Mouse (Mus musculus): Measurements from ENCODE around the gene Smco4.
A peak's percentile ranks its signal among the peaks of the same experiment; 100 is the strongest.
"Not testable (repeated sequence)": the region's sequence is repeated elsewhere in the genome, so short reads cannot be mapped to it uniquely, and the experiment has no call there.

Gene Smco4

DNA sequence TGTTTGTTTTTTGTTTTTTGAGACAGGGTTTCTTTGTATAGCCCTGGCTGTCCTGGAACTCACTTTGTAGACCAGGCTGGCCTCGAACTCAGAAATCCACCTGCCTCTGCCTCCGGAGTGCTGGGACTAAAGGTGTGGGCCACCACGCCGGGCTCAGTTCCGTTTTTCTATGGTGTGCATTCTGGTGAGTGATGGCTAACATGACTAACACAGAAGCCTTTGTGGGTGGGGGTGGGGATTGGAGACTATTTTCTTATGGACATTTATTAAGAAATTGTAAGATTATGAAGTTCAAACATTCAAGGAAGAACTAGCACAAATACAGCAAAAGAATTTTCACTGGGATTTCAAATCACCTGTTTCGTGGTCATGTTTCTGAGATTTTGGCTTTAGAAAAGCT, 57.8 kb downstream of the Smco4 start:
- DNase-seq: not testable (repeated sequence)

DNA sequence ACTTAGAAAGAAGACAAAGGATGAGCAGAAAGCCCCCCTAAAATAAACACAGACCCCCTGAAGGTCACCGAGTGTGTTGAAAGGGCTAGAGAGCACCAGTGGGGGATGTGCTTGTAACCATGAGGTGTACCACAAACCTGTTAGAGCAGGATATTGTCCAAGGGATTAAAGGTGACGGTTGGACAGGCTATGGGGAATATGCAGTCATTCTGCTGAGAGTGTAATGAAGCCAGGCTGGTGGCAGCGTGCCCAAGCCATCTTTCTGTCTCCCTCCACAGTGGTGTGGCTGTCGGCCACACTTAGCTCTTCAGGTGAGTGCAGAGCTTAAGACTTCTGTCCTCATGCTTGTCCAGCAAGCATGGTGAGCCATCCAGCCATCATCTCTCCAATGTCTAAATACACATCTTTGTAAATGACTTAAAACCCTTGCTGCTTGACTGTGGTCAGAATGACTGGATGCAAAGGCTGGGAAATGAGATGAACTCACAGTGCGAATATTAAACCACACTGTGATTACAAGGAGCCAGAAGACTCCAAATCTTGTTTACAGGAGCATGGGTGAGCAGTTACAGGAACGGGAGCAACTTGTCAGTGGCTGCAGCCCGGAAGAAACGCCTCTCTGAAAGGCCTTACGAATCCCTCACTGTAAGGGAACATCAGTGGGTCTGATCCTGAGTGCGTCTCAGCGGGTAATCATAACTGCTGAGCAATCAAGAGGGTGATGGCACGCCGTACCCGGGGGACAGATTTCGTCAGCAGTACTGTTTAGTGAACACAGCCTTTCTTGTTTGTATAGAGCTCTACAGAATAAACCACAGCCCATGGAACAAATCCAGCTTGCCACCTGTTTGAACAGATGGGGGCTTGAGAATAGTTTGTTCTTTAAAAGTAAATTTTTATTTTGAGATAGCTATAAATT, 59.0 kb downstream of the Smco4 start:
- no peak for DNase-seq

DNA sequence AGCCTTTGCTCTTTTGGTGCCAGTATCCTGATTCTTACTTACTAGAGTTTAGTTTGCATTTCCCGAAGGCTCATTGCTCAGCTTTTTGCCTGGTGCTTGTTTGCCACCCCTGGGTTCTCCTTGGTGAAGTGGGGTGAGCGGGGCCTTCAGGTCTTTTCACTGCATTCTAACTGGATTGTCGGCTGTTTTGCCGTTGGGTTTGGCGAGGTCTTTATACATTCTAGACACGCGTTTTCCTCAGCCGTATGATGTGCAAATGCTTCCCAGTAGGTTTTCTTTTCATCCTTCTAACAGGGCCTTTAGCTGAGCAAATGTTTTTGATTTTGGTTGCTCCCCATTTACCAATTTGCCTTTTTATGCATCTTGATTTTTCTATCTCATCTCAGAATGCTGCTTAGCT, 60.1 kb downstream of the Smco4 start:
- DNase-seq: no peak

DNA sequence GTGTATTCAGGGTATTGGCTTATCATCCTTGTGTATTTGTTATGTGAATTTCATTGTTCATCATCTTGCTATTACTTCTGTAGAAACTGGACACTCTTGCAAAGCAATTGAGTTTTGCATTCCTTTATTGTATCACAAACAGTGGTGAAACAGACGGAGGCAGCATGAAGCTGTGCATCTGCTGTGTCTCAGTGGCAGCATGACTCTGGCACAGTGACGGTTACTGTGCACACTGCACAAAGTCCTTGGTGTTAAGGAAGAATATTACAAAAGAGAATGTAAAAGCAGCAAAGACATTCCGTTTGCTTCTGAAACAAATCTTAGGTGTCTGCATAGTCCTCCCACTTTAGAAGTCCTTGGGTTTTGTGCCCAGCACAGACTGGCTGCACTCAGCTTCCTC, 67.2 kb downstream of the Smco4 start:
- DNase-seq: no peak

DNA sequence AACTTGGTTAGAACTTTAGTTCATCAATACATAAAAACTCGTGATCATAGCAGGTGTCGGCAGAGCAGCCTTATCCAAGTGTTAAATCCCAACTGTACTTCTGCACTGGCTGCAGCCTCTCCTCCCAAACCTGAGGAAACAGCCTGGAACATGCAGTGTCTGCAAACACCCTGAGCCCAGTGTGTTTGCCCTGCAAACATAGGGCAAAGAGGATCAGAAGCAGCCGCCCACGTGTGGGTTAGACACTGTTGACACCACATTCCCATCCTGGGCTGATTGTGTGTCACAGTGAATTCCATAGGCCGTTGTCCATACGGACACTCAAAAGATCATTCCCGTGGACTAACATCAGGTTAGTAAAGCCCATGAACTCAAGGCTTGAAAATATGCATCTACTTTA, 69.1 kb downstream of the Smco4 start:
- no peak for DNase-seq

DNA sequence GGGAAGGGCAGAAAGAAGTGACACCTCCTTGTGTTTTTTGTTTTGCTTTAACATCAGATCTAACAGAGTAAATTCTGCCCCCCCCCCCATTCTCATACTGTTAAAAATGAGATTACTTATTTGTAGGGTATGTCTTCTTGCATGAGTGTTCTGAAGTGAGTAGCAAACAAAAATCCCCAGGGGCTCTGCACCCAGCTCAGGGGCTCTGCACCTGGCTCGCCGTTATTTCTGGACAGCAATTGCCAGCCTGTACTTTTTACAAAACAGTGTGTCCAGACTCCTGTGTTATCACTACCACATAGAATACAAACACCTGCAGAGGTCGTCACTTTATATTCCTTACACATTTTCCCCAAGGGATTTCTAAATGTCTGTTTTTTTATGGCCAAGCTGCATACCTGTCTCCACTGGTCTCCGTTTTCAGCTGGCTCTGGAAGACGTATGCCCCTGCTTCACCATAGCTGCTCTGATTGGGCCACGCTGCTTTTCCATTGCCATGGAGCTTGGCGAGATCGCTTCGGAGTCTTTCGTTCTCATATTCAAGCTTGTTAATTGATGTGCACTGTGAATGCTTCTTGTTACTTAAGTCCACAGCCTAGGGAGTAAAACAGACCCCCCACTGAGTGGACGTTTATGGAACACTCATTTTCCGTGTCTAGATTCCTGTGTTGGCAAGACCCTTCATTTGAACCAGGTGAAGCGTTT, 81.7 kb downstream of the Smco4 start:
- DNase-seq: peak; percentile 34

DNA sequence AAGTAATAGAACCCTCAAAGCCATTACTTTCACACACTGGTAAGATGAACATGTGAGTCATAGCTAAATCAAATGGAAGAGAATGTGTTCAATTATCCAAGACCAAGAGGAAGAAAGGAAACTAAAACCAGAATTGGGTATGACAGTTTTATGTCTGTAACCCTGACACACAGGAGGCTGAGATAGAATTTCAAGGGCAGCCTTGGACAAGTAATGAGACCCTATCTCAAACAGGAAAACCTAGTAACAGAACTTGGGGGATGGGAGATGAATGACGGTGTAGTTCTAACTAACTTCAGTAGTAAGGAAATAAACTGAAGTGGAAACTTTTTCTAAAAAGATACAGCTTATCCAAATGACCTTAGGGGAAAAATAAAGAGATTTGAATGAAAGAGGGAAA, 85.2 kb downstream of the Smco4 start:
- no peak for DNase-seq

DNA sequence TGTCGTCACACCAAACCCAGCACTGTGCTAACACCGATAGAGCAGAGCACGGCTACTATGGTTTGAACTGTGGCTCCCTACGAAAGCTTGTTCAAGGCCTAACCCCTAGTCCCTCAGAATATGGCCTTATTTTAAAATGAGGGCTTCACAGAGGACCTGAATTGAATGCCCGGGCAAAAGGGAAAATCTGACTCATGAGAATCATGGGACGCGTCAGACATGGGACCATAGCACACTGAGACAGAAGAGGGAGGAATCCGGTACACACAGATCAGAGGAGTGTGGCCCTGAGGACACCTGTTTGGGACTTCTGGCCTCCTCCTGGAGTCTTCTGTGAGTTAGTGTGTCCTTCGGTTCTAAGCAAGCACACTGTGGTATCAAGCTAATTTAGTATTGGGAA, 85.7 kb downstream of the Smco4 start:
- DNase-seq: peak; percentile 42

DNA sequence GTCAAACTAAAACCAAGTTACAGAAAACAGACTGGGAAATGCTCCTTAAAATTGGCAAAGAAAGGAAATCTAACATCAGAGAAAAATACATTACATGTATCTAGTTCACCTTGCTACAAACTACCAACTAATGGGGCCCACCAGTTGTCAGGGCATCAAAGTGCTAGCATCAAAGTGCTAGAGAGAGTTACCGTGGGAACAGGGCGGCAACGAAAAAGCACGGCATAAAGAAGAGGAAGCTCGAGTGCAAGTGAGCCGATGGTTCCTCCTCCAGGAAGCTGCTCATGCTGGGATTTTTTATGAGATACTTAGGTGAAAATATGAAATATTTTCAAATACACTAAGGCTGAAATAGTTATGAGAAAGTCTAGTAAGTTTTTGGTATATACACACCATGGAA, 86.9 kb downstream of the Smco4 start:
- DNase-seq: no peak

DNA sequence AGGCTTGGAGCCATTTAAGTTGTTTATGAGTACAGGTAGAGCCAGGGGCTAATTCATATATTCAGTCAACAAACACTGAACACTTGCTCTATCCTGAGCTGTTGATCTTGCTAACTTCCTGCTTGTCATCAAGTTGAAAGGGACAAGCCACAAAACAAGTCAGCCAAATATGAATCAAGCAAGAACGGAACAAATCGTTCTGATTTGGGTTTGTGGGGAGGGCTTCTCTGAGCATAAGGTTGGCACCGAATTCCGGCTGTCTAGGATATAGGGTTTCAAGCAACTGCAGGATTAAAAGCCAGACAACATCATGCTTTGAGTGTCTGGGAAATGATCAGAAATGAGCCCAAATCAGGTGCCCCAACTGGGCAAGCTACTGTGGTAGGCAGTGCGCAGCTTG, 88.8 kb downstream of the Smco4 start:
- peak; percentile 71 for DNase-seq

DNA sequence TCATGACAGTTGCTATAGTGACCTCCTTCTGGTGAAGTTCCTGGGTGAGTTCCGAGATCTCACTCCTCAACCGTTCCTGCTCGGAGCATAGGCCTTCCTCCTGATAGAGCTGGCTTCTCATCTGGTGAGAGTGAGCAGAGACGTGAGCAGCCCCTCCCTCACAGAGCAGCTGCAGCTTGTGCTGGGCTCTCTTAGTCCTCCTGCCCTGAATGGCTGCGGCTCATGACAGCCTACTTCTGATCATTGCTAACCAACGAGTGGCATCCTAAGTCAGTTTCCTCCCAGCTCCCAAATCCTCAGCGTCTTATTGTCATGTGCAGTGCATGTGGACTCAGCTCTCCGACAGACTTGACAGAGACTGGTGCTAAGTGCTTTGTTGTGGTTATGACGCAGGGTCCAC, 91.0 kb downstream of the Smco4 start:
- DNase-seq: peak; percentile 83

DNA sequence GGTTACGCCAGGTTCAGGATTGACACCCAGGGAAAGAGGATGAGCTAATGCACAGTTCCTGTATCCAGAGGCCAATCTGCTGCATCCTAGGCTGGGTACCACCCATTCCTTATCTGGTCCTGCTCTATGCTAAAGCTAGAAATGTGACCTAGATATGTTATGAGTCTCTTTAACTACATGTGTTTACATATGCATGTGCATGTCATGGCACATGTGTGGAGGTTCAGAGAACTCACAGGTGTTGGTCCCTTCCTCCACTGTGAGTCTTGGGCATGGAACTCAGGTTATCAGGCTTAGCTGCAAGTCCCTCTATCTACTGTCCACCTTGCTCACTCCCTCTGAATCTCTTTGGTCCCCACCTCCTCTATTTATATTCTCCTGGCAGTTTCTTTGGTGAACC, 92.7 kb downstream of the Smco4 start:
- DNase-seq: peak; percentile 61

DNA sequence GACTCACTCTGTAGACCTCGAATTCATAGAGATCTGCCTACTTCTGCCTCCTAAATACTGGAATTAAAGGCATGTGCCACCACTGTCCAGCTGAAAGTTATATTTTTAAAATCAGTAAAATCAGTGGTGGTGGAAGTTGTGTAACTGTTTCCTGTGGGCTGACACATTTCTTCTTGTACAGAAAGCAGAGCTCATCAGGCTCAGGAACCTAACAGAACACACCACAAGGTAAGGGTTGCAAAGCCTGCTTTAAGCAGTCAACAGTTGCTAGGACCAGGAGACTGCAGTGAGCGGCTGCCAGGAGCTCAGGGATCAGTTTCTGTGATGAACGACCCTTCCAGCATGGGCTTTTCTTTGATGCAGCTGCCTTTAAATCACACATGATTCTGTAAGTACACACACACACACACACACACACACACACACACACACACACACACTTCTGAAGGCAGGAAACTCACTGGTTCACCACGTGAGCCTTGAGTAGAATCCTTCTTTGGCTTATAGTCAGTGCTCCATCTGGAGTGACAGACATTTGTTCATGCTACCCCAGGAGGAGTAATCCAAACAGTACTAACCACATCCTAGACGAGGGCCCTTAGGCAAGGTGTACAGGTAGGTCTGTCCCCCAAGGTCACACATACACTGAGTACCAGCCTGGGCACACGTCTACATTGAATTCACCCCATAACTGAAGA, 94.1 kb downstream of the Smco4 start:
- DNase-seq: no peak

DNA sequence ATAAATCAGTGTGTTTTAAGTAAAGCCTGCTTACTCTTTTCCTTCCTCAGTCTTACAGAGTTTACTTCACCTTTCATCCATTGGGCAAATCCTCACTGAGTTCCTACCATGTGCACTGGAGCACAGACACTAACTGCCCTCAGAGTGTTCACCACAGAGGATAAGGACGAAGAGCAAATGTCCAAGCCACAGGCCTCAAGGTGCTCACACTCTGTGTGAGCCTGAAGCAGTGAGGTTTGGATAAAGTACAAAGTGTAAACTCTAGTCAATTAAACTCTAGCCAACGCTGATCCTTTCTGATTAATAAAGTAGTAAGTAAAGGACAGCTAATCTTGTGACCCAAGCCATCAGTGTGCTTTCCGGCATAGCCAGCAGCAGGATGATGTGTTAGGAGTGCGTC, 100.9 kb downstream of the Smco4 start:
- no peak for DNase-seq

Data from heart, adult 11 months (tissue).